Mouse (Mus musculus): ENCODE data around the gene Slc9a3r1.

Slc9a3r1 gene

GRCm38 (mm10) chr11:115163568-115164150, 518 bp downstream of the Slc9a3r1 start:
- DNase-seq: no peak

DNA sequence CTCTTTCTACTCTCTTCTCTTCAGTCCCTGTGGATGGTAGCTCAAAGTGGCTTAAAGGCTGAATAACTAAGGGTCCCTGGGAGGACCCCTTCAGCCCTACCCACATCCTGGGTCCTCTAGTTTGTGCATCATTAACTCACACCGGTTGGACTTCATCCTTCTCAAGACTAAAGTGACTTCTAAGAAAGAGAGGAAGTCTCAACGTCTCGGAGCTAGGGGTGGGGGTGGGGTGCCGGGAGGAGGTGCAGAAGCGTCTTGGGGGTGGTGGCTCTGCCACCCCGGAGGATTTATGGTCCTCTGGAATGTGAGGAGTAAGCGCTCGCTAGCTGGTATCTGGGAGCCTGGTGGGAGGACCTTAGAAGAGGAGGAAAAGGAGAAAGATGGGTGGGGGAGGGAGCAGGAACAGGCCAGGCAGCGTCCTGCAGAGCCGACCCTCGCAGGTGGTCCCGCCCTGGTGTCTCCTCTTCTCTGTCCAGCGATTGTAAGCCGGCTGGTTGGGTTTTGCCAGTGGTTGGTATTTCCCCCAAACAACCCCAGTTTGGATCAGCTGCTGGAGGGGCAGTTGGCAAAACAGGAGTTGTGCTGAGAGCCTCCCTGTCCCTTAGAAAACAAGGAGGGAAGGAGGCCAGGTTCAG, 1.3 kb downstream of the Slc9a3r1 start:
- DNase-seq: no peak

GRCm38 (mm10) chr11:115164976-115165374, 1.8 kb downstream of the Slc9a3r1 start:
- peak; percentile 65 for DNase-seq

- no peak for DNase-seq
Measured at GRCm38 (mm10) chr11:115166776-115167175, 3.6 kb downstream of the Slc9a3r1 start.

GRCm38 (mm10) chr11:115167631-115168249, 4.6 kb downstream of the Slc9a3r1 start:
- DNase-seq: no peak

DNA sequence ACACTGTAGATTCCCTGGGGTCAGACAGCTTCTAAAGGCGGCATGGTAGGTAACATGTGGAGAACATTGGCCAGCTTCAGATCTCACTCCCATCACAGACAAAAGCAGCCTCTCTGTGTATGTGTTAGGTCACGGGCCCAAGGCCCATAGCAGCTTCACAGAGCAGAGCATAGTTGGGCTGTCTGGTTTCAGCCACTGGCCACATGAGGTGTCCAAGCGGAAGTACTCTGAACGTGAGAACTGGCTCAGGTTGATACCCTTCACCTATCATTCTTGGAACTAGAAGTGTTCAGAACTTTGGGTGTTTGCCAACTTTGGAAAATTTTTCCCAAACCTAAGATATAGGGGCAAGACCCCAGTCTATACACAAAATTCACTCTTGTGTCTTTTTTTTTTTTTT, 6.3 kb downstream of the Slc9a3r1 start:
- no peak for DNase-seq

DNA sequence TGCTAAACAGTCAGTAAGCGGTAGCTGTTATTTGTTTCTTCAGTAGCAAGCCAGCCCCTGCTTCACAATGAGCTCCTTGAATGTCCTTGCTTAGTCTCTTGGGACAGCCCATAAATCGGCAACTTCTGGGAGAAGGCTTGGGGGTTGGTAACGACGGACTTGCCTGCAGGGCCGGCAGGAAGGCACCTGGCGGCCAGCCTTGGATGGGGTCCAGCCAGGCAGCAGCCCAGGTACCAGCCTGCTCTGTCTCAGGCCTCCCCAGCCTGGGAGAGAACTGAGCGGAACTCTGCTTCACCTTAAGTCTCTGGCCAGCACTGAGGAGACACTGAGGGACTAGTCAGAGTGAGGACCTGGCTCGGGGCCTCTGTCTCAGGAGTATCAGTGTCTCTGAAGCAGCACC, 8.0 kb downstream of the Slc9a3r1 start:
- DNase-seq: no peak

DNA sequence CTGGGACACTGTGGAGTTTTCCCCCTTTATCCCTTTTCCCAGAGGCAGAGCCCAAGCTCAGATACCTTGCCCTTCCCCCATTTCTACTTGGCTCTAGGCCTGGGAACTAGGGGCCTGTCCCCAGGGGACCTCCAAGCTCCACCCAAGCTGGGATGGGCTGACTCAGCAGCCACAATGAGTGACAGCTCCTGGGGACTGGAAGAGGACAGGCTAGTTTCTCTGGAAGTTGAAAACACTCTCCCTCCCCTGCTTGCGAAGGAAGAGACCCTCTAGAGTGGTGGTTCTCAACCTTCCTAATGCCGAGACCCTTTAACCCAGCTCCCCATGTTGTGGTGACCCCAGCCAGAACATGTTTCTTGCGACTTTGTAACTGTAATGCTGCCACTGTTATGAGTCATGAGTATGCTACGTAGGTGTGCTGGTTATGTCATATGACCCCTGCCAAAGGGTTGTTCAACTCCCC, 9.7 kb downstream of the Slc9a3r1 start:
- no peak for DNase-seq

- DNase-seq: no peak
Measured at GRCm38 (mm10) chr11:115173549-115174339, 10.6 kb downstream of the Slc9a3r1 start.

DNA sequence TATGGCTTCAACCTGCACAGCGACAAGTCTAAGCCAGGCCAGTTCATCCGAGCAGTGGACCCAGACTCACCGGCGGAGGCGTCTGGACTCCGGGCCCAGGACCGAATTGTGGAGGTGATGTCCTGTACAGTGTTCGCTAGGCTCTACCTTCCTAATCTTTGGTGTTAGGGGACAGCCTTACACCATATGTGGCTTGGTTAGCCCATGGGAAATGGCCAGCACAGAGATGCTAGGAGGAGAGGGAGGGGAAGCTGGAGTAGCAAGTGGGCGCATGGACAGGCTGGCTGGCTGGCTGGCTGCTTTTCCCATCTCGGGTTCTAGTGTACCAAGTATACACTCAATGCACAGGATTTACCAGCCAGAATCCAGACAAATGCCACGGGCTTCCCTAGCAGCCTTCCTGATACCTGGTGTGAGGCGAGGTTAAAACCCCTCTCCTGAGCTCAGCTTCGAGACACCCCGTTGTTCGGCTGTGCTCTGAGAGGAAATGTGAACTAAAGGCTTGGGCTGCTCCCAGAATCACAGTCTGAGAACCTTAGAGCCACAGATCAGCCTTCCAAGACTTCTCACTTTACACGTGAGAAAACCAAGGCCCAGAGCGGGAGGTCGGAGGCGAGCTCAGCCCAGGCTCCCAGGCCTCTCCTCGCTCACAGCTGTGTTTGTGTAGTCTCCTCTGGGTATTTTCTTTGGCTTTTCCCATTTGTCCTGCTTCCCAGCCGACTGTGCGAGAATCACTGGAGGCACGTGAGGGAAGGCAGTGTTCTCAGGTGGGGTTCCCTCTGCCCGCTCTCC, 13.5 kb downstream of the Slc9a3r1 start:
- no peak for DNase-seq

DNA sequence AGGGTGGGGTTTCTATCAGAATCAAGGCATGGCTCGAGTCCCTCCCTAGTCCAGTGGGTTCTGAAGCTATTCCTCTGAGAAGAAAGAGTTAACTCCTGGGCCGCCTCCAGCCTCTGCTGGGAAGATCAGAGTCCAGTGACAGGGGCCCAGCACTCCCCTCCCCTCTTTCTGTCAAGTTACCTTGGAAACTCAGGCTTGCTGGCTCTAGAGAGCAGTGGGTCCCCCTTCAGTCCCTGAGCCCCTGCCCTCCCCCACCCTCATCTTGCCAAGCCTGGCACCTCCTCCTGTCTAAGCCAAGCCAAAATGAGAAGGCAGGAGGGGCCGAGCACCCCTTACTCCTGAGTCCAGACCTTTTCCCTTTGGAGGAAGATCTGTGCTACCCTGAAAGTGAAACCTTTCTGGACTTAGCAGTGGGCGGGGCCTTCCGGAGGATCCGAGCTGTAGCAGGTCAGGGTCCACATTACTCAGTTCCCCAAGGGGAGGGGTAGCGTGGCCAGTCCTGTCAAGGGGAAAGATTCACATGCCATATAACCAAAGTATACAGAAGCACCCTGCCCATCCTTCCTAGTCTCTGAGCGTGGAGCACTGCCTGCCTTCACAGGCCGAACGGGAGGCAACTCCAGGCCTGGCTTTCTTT, 14.5 kb downstream of the Slc9a3r1 start:
- DNase-seq: no peak

DNA sequence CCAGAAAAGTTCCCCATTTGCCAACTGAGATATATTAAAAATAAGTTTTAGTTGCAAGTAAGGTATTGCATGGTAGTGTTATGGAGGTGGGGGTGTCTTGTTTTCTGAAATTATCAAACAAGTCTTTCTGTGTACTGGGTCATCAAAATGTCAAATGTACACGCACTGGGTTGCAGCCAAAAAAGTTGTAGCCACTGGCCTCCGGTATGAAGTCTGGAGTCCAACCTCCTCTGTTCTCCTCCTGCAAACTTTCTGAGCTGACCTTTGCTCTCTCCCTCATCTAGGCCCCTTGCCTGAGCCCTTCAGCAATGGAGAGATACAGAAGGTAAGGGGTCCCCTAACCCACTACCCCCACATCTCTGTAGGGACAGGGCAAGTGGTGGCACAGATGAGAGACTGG, 15.6 kb downstream of the Slc9a3r1 start:
- DNase-seq: no peak

- no peak for DNase-seq
Measured at GRCm38 (mm10) chr11:115179191-115179590, 16.1 kb downstream of the Slc9a3r1 start.

- DNase-seq: no peak
Measured at GRCm38 (mm10) chr11:115179881-115180280, 16.7 kb downstream of the Slc9a3r1 start.

DNA sequence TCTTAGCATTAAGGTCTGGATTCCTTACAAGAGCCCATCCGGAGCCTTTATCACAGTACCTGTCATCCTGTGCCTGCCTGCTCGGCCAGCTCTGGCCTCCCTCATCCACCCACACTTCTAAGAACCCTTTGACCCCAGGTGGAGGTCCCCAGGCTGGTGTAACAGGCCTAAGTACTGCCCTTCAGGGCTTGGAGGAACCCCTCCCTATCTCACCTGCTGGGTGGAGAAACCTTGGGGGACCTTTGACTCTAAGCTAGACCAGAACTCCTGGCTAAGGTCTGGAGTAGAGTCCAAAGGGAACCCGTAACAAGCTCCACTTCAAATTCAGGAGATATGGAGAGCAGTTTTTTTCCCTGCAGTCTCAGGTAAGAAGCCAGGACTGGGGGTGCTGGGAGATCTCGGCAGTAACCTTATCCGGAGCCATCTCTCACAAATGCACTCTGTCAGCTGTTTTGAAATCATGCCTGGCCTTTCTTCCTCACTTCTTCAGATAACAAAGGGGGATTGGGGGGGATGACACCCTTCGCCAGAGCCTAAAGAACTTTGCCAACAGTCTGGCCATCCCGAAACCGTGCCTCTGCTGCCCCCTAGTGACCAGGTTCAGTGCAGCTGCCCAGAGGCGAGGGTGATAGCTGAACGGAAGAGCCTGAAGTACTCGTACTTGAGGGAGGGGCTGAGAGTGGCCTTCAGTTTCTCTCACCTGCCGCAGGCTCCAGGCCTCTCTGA, 18.9 kb downstream of the Slc9a3r1 start:
- peak; percentile 88 for DNase-seq

GRCm38 (mm10) chr11:115184973-115185372, 21.8 kb downstream of the Slc9a3r1 start:
- DNase-seq: no peak

DNA sequence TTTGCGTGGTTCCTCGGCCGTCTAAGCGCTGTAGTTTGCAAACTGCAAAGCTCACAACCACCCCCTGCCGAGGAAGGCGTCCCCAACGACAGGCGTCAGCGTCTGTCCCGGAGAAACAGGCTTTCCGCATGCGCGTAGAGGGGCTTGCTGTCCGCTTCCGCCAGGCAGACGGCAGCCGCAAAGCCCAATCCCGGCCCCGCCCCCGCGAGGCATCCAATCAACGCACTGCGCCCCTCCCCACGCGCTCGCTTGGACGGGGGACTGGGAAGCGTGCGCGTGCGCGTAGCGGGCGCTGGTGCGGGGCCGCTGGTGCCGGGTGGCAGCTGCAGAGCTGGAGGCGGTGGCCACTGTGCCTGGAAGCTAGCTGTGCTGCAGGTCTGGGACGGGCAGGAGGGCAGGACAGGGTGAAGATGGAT, 24.1 kb downstream of the Slc9a3r1 start, which contains the start of gene Tmem104:
TSS of gene Tmem104 (plus strand) at position 264 of the 416 bp plus-strand sequence.
- DNase-seq: peak; percentile 99

DNA sequence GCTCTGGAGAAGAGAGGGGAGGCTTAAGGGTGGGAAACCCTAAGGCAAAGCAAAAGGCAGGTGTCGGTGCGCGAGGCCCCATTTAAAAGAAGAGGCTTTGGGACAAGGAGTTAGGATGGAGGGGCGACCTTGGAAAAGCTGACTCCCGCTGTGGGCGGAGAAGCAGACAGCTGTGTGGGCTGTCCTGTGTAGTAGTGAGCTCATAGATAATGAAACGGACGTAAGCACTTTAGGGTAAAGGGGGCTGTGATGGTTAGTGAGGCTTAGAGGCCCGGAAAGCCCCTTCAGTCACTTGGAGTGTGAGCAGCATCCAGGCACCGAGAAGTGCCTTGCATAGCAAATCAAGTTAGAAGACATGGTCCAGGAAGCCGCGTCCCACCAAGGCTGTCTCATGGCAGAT, 24.6 kb downstream of the Slc9a3r1 start, which contains the start of gene Nat9:
TSS of gene Nat9 (minus strand) at position 167 of the 400 bp plus-strand sequence.
- no peak for DNase-seq

DNA sequence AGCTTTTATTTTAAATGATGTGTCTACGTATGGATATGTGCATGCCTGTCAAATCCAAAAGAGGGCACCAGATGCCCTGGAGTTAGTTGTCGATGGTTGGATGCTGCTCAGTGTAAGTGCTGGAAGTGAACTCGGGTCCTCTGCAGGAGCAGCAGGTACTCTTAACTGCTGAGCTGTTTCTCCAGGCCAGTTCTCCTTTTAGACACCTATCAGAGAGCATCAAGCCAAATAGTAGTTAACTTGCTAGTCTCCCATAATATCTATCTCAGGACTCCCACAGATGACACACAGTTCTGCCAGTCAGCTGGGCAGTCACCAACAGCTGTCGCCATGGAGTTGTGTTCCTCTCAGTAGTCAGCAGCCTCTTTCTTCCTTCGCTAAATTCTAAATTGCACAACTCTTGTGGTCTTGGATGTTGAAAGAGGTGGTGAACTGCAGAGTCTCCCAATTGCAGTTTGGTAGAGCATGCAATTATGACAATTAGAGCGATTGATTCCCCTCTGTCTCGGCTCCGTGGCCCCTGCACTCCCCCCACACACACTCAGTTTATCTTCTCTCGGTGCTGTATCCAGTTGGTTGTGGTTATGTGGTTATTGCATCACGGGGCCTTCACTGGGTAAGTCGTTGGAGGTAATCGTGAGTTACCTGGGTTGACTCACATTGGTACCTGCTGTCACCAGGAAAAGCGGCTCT, 25.5 kb downstream of the Slc9a3r1 start:
- no peak for DNase-seq

- DNase-seq: no peak
Measured at GRCm38 (mm10) chr11:115189304-115189703, 26.2 kb downstream of the Slc9a3r1 start.

- DNase-seq: no peak
Measured at GRCm38 (mm10) chr11:115192180-115192579, 29.0 kb downstream of the Slc9a3r1 start.
